Mouse (Mus musculus) left cerebral cortex, postnatal 4 days (tissue): Measurements from ENCODE around the gene Pola2. TPM values are rescaled to one million over a fixed set of nuclear protein-coding genes. Genes with fewer than 3 reads are reported as not detected.
A peak's percentile ranks its signal among the peaks of the same experiment; 100 is the strongest.

Source experiments
- DNase-seq: peaks from one replicate; pipeline ENCODE4 v3.0.0-alpha.2; 2022
- intact Hi-C: fragments of 180-260 bp; cut with DNase I; formaldehyde crosslinking; loops from one replicate; pipeline ENCODE4 v1.15.1; 2025
- total RNA-seq, 2 experiments: library from RNA; stranded (reverse); gene quantifications; 2 replicates each; pipeline ENCODE4 v1.2.3; 2021

Gene Pola2
- total RNA-seq, 2 experiments from 2014 or later = 14.3 to 16.4 TPM

DNA sequence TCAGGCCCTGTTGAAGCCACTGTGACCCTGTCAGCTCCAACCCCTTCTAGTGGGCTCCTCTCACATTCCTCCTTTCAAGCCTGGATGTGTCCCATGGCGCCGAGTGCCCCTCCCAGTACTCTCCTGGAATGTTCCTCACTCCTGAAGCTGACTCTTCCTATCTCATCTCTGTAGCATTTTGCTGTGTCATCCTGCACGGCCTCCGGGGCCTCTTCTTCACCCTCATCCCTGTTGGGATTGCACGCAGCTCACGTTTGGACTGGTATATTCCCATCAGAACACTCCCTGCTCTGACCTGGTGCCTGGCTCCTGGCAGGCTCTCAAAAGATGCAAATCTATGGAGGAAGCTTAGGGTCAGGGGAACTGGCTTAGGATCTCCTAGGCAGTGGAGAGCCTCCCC lies 2.8 kb upstream of the Pola2 start:
- DNase-seq = no peak
- intact Hi-C loops = loop anchor here (10.0 kb wide), 1 partner anchor 78 kb away; the partner anchor contains the start of gene Syvn1

DNA sequence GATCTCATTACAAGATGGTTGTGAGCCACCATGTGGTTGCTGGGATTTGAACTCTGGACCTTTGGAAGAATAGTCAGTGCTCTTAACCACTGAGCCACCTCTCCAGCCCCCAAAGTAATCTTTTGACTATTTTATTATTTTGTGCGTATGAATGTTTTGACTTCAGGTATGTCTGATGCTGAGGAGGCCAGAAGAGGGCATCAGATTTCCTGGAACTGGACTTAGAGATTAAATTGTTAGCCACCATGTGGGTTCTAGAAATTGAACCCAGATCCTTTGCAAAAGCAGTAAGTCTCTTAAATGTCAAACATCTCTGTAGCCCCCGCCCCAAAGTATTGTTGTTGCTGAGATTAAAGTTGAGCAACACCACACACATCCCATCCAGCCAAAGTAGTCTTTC lies 1.9 kb upstream of the Pola2 start:
- no peak for DNase-seq
- intact Hi-C loops = loop anchor here (10.0 kb wide), 1 partner anchor 79 kb away; the partner anchor contains the start of gene Syvn1

DNA sequence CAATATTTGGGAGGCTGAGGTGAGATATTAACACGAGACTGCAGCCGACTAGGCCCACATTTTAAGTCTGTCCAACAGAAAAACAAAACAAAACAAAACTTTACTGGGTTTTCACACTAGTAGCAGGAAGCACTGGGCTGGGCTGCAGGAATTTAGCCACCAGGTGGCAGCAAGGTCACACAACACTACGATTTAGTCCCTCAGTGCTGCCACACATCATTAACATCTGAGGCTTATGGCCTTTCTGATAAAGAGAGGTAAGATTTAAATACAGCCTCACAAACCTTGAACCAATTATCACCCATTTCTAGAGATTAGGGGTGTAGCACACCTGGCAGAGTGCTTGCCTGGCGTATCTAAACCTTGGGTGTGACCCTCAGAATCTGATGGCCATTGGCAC lies 1.3 kb upstream of the Pola2 start:
- intact Hi-C loops = loop anchor here (10.0 kb wide), 1 partner anchor 80 kb away; the partner anchor contains the start of gene Syvn1
- peak; percentile 81 for DNase-seq

DNA sequence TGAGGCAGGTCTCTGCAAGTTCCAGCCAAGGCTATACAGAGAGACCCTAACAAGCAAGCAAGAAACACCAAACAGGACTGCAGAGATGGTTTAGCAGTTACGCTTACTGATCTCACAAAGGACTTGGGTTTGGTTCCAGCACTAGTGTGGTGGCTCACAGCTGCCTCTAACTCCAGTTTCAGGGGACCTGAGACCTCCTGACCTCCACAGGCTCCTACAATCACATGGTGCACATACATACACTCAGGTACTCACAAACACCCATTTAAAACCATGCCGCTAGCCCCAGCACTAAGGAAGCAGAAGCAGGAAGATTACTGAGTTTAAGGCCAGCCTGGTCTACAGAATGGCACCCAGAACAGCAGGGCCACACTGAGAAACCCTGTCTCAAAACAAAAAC lies 802 bp upstream of the Pola2 start:
- intact Hi-C loops = loop anchor here (10.0 kb wide), 1 partner anchor 80 kb away; the partner anchor contains the start of gene Syvn1
- no peak for DNase-seq

DNA sequence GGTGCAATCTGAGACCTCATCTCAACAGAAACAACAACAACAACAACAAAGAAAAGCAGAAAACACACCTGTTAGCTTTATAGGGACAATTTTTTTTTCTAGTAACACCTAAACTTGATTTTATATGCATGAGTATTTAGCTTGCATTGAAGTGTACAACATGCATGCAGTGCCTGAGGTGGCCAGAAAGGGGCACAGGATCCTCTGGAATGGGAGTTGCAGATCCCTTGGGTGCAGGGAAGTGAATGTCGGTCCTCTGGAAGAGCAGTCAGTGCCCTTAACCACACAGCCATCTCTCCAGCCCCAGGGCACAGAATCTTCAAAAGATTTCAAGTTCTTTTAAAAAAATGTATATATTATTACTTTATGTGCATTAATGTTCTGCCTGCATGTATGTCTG lies 1.4 kb downstream of the Pola2 start:
- DNase-seq = no peak
- intact Hi-C loops = loop anchor here (10.0 kb wide), 1 partner anchor 82 kb away; the partner anchor contains the start of gene Syvn1

DNA sequence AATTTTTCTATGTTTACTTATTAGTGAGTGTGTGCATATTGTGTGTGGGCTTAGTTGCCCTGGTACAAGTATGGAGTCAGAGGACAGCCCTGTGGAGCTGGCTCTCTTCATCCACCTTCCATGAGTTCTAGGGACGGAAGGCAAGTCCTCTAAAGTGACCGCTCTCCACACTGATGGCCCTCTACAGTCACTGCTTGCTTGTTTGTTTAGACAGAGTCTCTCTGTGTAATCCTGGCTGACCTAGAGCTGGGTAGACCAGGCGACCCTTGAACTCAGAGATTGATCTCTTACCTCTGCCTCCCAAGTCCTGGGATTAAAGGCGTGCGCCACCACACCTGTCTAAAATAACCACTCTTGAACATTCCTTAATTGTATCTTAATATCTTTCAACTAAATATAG lies 6.6 kb downstream of the Pola2 start:
- no peak for DNase-seq
- intact Hi-C loops = loop anchor here (5.0 kb wide), 1 partner anchor 35 kb away; the partner anchor contains the start of gene Cdc42ep2

DNA sequence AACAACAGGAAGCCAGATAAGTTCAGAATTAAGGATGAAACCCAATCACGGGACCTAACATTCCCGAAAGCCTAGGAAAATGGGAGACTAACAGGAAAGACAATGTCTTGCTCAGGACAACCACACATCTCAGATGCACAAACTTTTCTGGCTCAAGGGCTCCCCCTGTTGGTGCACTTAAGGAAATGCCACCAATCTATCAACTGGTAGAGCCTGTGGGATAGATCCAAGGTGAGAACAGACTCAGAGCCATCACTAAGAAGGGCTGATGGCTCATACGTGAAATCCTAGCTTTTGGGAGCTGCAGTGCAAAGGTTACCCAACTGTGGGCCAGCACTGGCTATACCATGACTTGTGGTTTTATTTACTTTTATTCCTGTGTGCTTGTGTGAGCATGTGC lies 7.3 kb downstream of the Pola2 start:
- intact Hi-C loops = loop anchor here (5.0 kb wide), 1 partner anchor 34 kb away; the partner anchor contains the start of gene Cdc42ep2
- DNase-seq = peak; percentile 80

DNA sequence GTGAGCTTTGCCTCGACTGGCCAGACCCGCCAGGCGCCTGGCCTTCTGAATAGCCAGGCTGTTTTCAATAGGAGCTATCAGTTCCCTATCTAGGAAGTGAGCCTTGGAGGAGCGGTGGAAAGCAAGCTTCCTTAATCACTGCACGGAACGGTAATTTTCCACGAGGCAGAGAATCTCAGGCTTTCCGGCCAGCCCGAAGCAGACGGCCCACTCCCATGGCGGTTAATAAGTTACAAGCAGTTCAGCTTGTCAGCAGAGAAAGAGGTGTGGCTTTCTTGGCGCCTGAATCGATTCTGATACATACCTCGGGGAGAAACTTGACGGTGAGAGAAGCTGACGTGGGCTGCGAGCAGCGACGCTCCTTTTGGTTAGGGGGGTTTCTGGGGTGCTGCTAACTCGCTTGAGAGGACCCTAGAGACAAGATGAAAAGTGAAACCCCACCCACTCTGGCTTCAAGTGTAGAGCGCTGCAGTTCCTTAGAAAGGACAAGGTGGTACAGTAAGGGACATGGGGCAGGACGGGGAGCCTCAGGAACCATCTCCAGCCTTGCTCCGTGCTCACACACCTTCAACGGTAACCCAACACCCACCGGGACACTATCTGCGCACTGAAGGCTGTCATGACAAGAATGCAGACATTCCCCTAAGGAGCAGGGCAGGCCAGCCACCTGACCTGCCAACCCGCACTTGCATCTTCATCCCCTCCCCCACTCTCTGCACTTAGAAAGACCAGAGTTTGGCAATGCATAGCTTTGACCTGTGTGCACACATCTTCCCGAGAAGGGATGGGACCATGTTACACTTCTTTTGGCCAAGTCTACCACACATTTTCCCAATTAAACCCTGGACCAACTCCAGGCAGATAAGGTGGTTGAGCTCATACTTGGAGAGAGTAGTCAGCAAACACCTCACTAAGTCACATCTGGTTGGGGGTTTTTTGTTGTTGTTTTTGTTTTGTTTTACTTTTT lies 8.0 kb downstream of the Pola2 start:
- no peak for DNase-seq
- intact Hi-C loops = loop anchor here (5.0 kb wide), 1 partner anchor 34 kb away; the partner anchor contains the start of gene Cdc42ep2

DNA sequence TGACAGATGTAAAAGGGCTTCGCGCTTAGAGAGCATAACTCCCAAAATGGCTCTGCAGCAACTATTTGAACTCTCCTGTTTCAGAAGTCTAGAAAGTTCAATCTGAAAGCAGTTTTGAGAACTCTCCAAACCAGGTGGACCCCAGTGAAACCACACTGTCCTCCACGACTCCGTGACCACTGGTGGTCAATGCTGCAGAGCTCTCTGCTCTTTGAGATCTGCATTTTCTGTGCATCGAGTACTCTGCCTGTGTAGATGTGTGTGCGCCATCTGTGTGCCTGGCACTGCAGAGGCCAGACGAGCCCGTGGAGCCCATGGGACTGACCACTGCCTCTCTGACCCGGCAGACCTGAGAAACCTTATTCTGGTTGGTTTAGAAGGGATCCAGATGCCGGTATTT lies 9.1 kb downstream of the Pola2 start:
- intact Hi-C loops = loop anchor here (5.0 kb wide), 1 partner anchor 33 kb away; the partner anchor contains the start of gene Cdc42ep2
- no peak for DNase-seq

DNA sequence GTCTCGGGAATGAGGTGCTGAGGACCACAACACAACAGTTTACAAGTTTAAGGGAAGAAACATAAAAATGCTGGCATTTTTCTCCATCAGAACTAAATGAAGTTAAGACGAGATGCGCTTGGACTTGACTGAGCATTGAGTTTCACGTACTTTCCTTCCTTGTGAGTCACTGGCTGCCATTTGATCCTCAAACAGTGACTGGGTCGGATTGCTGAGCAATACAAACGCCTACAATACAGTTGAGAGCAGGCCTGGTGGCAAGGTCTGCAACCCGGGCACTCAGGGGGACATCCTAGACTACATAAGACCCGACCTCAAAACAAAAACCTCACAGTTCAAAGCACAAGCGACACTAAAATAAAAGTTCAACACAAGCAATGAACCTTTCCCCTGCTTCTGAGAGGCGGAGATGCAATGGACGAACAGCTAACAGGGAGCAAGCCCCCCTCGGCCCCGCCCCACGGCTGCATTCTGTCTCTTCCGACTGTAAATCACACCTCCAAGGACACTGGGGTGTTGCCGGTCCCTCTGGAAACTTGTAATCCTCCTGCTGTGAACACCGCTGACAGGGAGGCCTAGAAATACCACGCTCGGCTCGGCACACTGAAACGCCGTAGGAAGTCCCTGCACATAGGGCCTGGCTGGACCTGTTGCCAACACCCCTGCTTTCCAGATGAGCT lies 9.8 kb downstream of the Pola2 start:
- no peak for DNase-seq
- intact Hi-C loops = no loop called here

DNA sequence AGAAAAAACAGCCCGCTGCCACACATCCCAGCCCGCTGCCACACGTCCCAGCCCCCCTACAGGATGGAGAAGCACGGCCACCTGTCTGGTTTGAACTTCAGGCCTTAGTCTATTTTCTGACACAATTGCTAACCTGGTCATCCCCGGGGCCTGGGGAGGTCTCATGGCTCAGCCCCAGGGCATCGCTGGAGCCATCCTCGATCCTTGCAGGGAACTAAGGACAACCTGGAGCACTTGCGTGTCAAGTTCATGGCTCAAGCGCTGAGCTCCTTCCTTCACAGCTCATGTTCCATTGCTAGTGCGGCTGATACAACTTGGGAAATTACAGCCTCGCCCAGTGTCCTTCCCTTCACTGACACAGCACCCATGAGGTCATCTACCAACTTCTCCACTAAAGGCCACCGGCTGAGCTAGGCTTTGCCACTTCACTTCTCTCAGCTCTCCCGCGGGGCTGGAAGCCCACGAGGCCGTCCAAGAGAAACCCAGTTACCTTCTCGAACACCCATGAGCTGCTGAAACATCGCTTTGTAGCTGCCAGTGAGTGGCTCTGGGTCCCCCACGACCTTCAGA lies 10.7 kb downstream of the Pola2 start:
- intact Hi-C loops = no loop called here
- no peak for DNase-seq

DNA sequence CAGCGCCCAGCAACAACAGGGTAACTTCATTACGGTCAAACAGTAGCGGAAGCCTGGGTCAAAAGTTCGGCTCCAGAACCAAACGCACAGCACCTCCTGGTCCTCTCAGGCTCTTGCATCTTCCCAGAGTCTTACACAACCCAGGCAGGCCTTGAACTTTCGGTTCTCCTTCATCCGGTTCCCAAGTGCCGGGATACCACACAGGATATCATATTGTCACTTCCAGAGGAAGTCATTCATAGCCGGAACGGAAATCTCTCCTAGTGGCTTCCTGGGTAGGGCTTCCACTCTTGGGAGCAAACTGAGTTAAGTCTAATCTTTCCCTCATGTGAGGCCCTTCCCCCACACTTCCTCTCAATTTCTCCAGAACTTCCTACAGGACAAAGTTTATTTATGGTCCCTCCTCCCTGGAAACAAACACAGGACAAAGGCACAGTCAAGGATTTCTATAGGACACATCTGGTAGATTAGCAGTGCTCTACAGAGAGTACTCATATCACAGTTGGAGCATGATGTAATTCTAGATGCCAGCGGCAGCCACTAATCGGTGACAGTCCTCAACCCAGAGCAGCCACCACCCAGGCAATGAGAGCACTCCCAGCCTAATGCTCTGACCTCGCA lies 11.8 kb downstream of the Pola2 start:
- intact Hi-C loops = no loop called here
- DNase-seq = no peak

DNA sequence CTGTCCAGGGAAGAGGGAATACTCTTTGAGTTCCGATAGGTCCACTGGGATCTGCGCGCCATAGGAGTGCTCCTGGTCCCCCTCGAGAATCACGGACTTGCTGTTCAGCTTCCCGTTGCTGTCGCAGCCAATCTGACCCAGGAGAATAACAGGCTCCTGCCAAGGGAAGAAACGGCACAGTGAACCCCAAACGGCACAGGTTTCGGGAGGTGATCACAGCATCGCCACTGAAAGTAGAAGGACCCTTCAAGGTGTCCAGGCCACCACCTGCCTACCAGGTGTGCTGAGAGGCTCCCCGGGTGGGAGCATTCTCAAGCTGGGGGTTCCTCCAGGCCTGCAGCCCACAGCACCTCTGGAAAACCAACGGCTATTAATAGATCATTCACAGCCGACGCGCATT lies 12.4 kb downstream of the Pola2 start:
- DNase-seq = no peak
- intact Hi-C loops = no loop called here

DNA sequence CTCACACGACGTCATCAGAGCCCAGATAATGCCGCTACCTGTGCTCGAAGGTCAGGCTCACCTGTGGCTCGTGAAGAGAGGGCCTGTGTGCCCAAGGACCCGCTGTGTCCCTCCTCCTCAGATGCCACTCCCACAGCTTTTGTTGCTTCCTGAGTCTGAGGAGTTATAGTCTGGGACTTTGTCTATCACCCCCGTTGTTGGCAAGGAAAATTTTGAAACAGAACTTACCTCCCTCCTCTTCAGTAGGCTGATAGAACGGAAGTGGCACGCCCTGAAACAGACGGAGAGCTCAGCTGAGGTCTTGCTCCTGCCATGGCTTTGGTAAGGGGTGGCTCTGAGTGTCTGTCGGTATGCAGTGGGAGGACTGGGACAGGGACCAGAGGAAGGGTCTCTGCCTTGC lies 13.8 kb downstream of the Pola2 start:
- DNase-seq = no peak
- intact Hi-C loops = no loop called here

DNA sequence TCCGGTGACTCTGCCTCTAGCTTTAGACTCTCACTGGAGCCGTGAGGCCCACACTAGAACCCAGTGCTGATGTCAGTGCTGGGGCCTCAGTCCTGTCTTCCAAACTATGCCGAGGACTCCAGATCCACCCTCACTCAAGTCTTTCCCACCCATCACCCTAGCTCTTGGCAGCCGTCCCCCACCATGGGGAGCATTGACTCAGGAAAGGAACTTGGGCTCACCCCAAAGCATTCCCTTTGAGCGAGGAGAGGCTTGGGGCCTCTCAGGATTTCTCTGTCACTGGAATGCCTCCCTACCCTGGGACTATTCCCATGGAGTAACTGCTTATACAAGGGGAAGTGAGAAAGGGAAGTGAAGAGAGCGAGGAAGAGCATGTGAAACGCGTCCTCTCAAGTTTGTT lies 18.1 kb downstream of the Pola2 start:
- DNase-seq = no peak
- intact Hi-C loops = no loop called here

DNA sequence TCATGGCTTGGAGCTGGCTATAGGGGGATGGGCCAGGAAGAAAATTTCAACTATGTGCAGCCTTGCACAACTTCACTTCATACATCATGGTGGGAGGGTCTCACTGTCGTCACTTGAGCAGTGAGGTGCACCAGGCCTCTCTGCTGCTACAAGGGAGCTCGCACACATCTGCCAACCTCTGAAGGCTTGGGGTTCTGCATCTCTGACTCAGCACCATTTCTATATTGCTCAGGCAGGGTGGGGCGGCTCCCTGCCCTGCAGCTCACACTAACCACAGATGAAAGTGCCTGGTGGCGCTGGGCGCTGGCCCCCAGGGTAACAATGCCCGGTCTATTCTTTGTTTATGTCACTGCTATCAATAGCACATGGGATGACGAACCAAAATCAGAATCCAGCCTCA lies 19.0 kb downstream of the Pola2 start:
- intact Hi-C loops = no loop called here
- no peak for DNase-seq

DNA sequence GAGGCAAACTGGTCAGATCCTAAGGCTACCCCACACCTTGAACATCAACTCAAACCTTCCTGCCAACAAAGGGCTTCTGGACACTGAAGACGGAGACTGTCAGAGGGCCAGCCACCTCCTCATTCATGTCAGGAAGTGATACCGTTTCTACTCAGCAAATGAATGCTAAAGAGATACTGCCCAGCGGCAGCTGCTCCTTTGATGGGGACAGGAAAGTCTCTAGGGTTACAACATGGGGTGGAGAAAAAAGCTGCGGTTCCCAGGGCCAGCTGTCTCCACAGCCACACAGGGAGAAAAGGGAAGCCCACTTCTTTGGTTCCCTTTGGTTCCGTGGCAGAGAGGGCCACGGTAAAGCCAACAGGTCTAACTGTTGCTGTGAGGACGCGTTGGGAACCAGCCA lies 19.9 kb downstream of the Pola2 start:
- intact Hi-C loops = no loop called here
- DNase-seq = no peak

DNA sequence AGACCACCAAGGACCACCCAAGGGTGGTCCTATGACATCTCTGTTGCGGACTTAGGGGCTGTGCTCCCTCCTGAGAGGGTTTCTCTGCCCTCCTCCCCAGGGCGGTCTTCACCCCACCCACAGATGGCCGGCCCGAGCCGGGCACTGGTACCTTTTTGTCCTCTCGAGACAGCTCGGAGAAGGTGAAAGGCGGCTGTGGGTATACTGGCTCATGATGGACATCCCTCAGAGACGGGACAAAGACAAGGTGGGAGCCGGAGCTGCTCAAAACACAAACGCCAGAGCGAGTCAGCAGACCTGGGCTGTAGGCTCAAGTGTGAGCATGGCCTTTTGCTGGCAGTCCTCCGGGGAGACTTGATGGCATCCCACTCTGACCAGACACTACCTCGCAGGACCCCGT lies 20.6 kb downstream of the Pola2 start:
- intact Hi-C loops = no loop called here
- no peak for DNase-seq

DNA sequence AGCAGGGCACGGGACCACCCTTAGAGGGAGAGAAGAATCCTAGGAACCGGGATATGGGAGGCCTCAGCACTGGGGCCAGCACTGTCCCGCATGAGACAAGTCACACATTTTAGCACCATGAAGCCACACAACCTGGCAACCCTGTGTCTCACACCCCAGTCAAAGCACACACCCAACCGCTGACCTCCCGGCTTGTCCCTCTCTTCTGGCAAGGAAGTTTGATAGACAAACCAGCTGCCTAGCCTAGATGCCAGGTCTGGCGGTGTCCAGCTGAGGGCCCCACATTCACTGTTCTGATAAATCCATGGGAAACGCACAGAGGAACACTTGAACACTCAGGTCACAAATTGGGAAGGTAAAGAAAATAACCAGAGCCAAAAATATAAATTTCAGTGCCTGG lies 21.4 kb downstream of the Pola2 start:
- intact Hi-C loops = no loop called here

DNA sequence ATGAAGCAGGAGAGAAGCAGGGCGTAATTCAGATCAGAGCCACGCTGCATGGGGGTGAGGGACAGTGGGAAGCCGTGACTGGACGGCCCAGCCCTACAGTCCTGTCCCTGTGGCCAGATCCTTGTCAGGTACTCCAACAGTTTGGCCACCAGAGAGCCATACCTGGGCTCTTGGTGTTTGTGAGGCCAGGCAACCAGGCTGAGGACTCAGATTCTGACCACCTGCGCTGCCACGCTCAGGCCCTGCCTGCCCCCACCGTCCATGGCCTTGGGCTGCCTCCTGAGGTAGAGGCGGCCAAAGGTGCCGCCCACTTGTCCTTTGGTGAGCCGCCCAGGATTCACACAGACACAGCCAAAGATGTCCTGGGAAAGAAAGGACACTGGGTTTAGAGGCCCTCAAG lies 23.3 kb downstream of the Pola2 start:
- no peak for DNase-seq
- intact Hi-C loops = no loop called here

More for the DNA sequence above, 21.4 kb downstream of the Pola2 start:
- DNase-seq = no peak

DNA sequence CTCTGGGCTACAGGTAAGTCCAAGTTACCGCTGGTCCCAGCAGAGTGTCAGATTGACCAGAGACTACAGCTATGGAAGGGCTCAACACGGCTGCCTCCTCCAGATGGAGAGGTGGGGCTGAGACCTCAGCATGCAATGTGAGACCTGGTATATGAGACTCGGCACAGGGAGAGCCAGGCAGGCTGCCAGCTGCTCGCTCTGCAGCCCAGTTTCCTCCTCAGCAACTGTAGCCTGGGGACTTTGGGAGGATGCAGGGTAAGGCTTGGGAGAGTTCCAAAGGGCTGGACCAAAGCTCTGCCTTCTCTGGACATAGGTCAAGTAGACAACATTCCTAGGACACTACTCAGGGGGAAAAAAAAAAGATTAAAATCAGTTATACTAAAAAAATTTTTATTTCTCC lies 23.8 kb downstream of the Pola2 start:
- DNase-seq = peak; percentile 90
- intact Hi-C loops = no loop called here
